Mouse (Mus musculus): Measurements from ENCODE around the gene Ctnnbip1.

GRCm38 (mm10) chr4:149529691-149530090, 11.7 kb downstream of the Ctnnbip1 start:
- TF ChIP-seq CTCF (IDR thresholded peaks at IDR 0.05; ENCODE audit: insufficient read depth, low read depth, low read length) = no peak
- no peak for TF ChIP-seq POLR2A (IDR thresholded peaks at IDR 0.05; ENCODE audit: insufficient read depth, low read depth, low read length)
